Mouse (Mus musculus) liver, adult (tissue): ENCODE measurements around the gene Zfp683.

ENCODE experiments used
- GATA4 ChIP-seq: IDR thresholded peaks from 2 replicates; pipeline ENCODE4 v1.6.1; 2014; ENCODE audit warnings: mild to moderate bottlenecking, low read length; ENCODE audit not compliant: insufficient replicate concordance

The Zfp683 gene

DNA sequence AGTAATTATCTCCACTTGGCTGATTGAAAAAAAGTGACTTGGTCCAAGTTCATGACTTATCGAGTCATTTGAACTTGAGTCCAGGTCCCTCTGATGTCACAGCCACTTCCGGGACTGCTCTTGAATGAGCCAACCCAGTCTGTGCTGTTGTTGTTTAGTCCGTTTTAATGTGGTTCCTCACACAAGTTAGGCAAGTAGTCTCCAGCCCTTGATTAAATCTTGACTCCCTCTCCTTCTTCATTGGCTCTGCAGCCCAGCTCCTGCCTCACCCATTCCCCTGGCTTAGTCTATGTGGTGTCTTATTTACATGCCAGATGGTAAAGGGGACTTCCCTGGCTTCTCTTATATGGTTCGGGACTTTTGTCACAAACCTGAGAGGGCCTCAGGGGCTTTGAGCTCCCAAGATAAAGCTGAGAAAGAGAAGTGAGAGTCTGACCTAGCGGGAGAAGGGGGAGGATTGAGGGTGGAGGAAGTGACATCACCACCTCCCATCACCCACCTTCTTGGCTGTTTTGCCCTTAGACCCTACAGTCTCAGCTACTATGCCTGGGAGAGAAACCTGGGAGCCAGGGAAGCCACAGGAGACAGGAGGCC is 43.5 kb downstream of the Zfp683 start:
- no peak for TF ChIP-seq GATA4

DNA sequence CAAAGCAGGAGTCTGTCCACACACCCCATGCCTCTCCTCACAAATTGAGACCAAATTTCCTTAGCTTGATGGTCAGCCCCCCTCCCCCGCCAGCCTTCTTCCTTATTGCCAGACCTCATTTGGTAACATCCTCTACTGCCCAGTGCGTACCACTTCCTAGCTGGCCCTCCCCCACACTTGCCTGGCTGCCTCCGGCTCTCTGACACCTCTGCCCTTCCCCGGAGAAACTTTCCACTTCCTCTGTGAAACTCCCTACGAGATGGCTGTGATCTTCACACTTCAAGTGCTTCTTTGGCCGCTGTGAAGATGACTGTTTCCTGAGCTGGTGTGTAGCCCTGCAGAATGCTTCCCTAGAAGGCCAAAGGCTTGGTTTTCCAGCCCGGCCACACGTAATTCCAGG is 45.0 kb downstream of the Zfp683 start:
- no peak for TF ChIP-seq GATA4

DNA sequence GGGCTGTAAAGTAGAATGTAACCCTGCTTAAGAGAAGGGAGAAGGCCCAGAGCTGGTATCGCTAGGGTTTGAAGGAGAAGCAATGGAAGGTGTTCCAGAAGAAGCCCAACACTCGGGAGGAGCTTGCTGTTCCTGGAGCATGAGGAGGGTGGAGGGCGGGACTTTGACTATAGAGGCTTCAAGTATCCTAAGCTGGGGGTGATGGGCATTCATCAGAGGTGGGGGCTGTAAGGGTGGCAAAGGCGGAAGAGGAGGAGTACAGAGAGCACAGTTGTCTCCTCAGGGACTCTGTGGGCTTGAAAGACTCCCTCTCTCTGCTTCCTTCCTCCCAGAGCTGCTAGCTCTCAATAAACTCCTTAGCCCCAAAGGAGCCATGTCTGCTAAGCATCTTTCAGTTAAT is 46.6 kb downstream of the Zfp683 start:
- TF ChIP-seq GATA4 = no peak

GRCm38 (mm10) chr4:134101979-134102741 is 48.5 kb downstream of the Zfp683 start, which contains the start of gene Ubxn11:
Ubxn11 (plus strand) TSS chr4:134102570.
- no peak for TF ChIP-seq GATA4

DNA sequence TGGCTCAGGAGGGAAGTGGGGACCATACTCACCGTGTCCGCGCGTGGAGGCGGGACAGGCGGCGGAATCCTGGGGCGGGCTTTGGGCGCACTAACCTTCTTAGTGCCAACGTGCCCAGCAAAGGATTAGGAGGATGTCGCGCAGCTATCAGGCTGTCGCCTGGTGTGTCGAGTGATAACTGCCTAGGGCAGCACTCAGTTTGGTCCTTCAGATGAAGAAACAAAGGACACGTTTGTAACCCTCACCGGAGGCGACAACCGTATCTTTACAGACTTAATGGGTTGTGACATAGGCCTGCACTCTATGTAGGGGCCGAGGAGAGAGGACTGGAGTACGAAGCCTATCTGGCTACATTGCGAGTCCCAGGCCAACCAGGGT is 49.1 kb downstream of the Zfp683 start:
- TF ChIP-seq GATA4 = no peak

GRCm38 (mm10) chr4:134106105-134106504 is 52.5 kb downstream of the Zfp683 start:
- TF ChIP-seq GATA4 = no peak

DNA sequence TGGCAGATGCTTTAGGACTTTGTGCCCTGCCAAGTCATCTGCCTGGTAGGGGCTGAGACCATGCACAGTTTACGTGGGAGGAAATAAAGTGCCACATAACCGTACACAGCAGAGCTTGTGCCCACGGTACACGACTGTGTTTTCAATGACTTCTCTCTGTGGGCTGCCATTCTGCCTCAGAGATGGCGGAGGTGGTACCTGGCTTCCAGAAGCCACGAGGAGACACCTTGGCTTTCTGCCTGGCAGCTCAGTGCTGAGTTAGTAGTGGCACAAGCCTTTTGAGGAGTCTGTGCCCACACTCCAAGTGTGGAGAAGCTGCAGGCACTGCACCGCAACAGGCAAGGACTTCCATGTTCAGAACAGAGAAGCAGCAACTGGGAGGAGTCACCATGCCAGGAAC is 54.1 kb downstream of the Zfp683 start:
- TF ChIP-seq GATA4 = no peak

DNA sequence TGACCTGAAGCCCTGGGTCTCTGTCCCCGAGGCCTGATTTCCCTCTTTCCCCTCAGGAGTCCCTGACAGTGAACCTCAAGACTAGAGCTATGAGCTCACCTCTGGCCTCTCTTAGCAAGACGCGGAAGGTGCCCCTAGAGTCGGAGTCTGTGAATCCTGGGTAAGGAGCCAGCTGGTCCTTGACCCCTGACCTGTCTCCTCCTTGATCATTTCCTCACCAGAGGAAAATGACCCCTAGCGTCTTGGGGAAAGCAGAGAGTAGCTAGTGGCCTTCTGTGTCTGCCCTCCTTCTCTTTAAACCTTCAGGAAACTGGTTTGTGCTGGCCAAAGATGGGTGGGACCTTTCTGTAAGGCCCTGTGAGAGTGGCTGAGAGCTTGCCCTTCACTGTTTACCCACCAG is 54.6 kb downstream of the Zfp683 start:
- TF ChIP-seq GATA4 = no peak
